Mouse (Mus musculus) yolk sac, embryonic 10.5 days (tissue): ENCODE data around the gene Cask.

ENCODE experiments used
- DNase-seq: peaks from one replicate; pipeline ENCODE4 v3.0.0-alpha.2; 2017; ENCODE audit warnings: low spot score

Gene Cask

GRCm38 (mm10) chrX:13631599-13632283 is 219.4 kb downstream of the Cask start, which contains the start of gene Gpr34:
Gpr34 (plus strand) TSS chrX:13632089.
- DNase-seq: no peak

- DNase-seq: no peak
These were observed 228.5 kb downstream of the Cask start for GRCm38 (mm10) chrX:13622654-13623053.

- no peak for DNase-seq
These were observed 229.7 kb downstream of the Cask start for GRCm38 (mm10) chrX:13621473-13621872.

DNA sequence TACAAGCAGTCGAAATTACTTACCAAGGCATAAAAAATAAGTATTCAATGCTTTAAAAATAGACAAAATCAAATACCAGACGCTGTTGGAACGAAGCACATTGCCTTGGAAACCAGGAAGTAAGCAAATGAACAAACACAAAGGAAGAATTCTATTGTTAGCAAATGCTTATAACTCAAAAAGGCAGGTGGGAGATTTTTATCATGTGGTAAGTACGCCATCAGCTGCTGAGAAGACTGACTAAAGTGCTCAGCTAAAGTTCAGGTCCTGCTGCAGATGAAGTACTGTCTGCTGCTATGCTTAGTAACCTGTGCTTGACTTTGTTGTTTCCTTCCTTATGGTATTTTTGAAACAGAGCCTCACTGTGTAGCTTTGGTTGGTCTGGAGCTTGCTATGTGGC is 232.7 kb downstream of the Cask start:
- DNase-seq: no peak

DNA sequence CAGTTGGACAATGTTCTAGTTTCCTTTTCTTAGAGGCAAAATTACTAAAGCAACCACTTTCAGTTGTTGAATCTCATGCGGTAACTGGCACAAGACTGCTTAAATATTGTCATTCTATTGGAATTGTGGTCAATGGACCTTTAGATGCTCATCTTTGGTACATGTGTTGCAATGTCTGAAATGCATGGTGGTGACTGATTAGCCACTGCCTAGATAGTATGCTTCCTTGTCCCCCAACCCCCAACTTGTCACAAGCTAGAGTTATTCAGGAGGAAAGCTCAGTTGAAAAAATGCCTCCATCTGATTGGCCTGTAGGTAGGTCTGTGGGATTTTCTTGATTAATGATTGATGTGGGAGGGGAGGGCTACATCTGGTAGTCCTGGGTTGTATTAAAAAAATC is 233.9 kb downstream of the Cask start:
- DNase-seq: no peak

GRCm38 (mm10) chrX:13616726-13617125 is 234.4 kb downstream of the Cask start:
- DNase-seq: no peak

GRCm38 (mm10) chrX:13612115-13612514 is 239.1 kb downstream of the Cask start:
- no peak for DNase-seq

DNA sequence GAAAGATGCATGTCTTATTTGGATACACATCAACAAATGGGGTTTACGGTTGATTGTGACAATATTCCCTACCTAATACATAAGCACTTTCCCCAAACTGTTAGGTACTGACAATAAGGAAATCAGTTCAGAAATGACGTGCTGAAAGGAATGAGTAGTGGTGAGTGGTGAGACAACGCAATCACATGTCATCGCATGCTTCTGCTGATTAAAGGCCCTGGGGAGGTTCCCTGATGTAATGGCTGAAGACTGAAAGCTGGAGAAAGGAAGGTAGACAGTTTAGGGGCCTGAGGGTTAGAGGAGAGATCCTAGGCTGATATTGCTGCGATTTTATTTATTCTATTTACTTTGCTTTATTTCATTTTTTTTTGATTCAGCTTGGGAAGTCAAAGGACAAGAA is 240.1 kb downstream of the Cask start:
- DNase-seq: no peak

DNA sequence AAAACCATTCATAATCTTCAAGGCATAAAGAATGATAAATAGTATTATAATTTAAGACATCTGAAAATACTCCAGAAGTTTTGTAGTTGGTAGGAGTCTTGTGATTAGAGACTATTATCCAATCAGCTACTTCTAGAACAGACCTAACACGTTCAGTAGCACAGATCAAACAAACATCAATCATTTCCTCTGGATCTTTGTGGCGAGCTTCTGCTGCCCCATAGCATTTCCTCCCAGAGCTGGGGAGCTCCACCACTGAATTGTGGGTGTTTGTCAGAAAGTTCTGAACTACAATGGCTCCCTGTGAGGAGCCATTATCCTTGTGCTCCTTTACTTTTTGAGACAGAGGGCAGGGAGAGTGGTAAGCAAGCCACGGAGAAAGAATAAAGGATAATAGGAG is 243.4 kb downstream of the Cask start:
- no peak for DNase-seq

DNA sequence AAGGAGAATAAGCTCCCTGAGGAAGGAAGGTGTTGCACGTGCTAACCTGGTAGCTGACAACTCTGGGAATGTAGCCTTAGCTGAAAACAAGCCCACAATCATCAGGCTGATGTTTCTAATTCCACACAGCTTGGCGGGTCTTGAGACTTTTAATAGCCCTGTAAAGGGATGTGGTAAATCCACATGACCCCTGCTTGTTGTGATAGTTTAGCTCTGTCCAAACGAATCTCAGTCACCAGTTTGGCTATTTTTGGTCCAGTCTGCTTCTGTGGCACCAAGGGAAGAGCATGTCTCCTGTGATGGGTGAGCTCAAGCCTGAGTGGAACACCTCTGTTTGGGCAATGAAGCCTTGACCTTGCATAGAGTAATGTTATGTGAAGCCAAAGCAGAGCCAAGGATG is 244.4 kb downstream of the Cask start:
- no peak for DNase-seq

GRCm38 (mm10) chrX:13599966-13600365 is 251.2 kb downstream of the Cask start:
- no peak for DNase-seq

GRCm38 (mm10) chrX:13599373-13599772 is 251.8 kb downstream of the Cask start:
- no peak for DNase-seq

DNA sequence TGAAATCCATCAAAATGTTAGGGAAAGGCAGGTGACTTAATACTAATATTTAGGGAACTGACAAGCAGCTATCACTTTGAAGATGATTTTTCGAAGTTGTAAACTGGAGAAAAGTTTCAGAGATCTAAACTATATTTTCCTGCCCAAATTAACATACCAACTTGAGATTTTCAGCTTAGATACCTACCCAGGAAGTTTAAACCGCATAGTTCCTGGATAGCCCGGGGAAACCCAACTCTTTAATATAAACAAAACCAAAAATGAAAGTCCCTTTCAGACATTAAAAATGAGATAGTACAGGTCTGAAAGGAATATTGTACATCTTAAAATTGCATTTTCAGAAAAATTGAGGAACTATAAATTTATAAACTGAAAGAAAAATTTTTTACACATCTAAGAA is 273.5 kb downstream of the Cask start:
- no peak for DNase-seq

DNA sequence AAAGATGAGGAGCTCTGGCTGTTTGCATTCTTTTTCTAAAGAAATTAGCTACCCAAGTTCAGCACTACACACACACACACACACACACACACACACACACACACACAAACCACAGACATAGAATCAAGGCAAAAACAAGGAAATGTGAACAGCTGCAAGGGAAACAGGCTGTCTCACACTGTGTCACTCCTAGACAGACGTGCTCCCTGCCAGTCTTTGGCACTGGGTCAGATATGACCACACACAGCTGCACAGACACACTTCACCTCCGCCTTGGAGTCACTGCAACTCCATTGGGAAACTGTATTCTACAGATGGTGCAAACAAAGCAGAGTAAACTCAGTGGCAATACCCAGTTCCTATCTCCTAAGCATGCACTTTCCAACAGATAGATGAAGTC is 274.6 kb downstream of the Cask start:
- DNase-seq: no peak

- no peak for DNase-seq
These were observed 276.3 kb downstream of the Cask start for GRCm38 (mm10) chrX:13574872-13575271.

DNA sequence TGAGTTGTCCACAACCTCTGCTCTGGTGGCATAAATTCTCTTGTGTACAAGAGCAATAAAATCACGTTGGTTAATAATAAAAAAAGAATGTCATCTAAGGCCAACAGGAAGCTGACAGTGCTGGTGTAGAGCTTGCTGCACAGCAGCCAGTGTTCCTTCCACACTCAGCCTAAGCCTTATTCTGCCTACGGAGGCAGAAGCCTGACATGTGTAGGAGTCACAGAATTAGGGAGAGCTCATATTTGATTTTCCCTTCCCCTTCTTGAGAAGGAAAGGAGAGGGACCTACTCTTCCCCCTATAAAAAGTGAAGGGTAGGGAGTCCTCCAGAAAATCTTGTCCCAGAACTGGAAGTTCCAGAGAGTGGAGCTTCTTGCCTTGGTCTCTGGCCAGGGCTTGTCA is 276.9 kb downstream of the Cask start:
- DNase-seq: no peak

GRCm38 (mm10) chrX:13554504-13554903 is 296.7 kb downstream of the Cask start:
- no peak for DNase-seq

GRCm38 (mm10) chrX:13552288-13552687 is 298.9 kb downstream of the Cask start:
- no peak for DNase-seq

GRCm38 (mm10) chrX:13551566-13551965 is 299.6 kb downstream of the Cask start:
- DNase-seq: no peak

GRCm38 (mm10) chrX:13549100-13549499 is 302.1 kb downstream of the Cask start:
- no peak for DNase-seq

- no peak for DNase-seq
These were observed 329.9 kb downstream of the Cask start for GRCm38 (mm10) chrX:13521288-13521687.

DNA sequence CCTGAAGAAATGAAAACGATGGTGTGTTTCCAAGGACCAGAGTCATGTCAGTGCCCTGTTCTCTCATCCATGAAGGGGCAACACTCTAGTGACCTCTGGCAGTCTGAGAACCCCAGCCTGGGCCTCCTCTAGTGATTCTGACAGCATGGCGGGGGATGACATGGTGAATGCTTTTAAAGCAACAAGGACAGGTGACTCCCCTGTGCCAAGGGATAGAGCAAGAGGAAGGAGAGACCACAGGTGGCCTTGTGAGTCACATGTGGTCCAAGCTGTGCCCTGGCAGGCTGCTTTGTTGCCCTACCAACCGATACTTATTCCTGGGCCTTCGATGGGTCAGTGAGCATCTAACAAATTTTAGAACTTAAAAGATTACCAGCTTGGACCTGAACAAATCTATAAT is 330.6 kb downstream of the Cask start:
- no peak for DNase-seq

DNA sequence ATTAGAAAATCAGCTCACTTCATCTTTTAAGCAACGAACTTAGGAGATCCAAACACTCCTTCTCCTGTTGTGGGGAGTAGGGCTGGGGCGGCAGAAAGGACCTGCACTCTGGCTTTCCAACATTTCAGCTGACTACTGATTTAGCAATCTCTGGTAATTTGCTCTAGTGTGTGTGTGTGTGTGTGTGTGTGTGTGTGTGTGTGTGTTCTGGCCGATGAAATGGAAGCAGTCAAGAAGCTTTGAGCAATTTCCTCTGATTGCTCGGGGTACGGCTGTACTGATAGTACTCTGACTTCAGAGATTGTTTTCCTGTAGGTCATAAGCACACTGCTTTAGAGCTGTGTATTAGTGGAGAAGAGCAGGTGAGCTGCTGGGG is 331.8 kb downstream of the Cask start:
- no peak for DNase-seq

GRCm38 (mm10) chrX:13518781-13519407 is 332.3 kb downstream of the Cask start:
- no peak for DNase-seq
